Mouse (Mus musculus) CH12.LX (cell line): ENCODE measurements around the gene Hes1. TPM values are rescaled to one million over a fixed set of nuclear protein-coding genes. Genes with fewer than 3 reads are reported as not detected.

Experiments used
- DNase-seq: peaks from one replicate; pipeline ENCODE4 v3.0.0-alpha.2; 2013; ENCODE audit errors: extremely low read depth
- H3K27ac ChIP-seq: 2 replicates; pipeline ENCODE4 v1.5.1; 2012; ENCODE audit warnings: low read depth, mild to moderate bottlenecking, control low read depth, moderate library complexity; ENCODE audit not compliant: insufficient read depth
- H3K27me3 ChIP-seq: replicated peaks from 2 replicates; pipeline ENCODE3; 2012; ENCODE audit warnings: inconsistent platforms
- H3K36me3 ChIP-seq, 2 experiments: replicated peaks in 1 of 2; 2 replicates each; pipeline versions ENCODE3 to v1.6.1; 2012; ENCODE audit warnings: inconsistent platforms in 1 of 2, low read length in 1 of 2, mild to moderate bottlenecking in 1 of 2, mixed read lengths in 1 of 2, moderate library complexity in 1 of 2; ENCODE audit not compliant: control insufficient read depth in 1 of 2, insufficient read depth in 1 of 2
- H3K4me1 ChIP-seq, 2 experiments: 2 replicates each; pipeline ENCODE4 v1.6.1; 2012; ENCODE audit warnings: inconsistent platforms in 1 of 2, moderate library complexity in 1 of 2; ENCODE audit not compliant: insufficient read depth in 2 of 2, control insufficient read depth in 1 of 2
- H3K4me2 ChIP-seq: 2 replicates; pipeline ENCODE4 v1.6.1; 2012; ENCODE audit warnings: low read depth, mild to moderate bottlenecking, control low read depth; ENCODE audit not compliant: poor library complexity, insufficient read depth, severe bottlenecking
- H3K4me3 ChIP-seq, 3 experiments: fragments of 150-350 bp in 1 of 3; sonication (generic) in 1 of 3; replicated peaks in 1 of 3; 2 replicates each; pipeline versions ENCODE3 to v1.5.1; 2011 to 2012; ENCODE audit warnings: low read depth in 2 of 3, low read length in 2 of 3, mild to moderate bottlenecking in 2 of 3, moderate library complexity in 2 of 3, control low read depth in 1 of 3, improper control_type of control experiment in 1 of 3, inconsistent platforms in 1 of 3, mixed read lengths in 1 of 3; ENCODE audit not compliant: poor library complexity in 1 of 3
- H3K79me2 ChIP-seq: replicated peaks from 2 replicates; pipeline ENCODE4 v1.6.1; 2012; ENCODE audit warnings: mild to moderate bottlenecking, moderate library complexity; ENCODE audit not compliant: control insufficient read depth, poor library complexity, insufficient read depth, severe bottlenecking; ENCODE audit errors: extremely low read depth
- H3K9ac ChIP-seq: 2 replicates; pipeline ENCODE4 v1.6.1; 2012; ENCODE audit warnings: low read depth, mild to moderate bottlenecking, control low read depth, moderate library complexity; ENCODE audit not compliant: insufficient read depth
- H3K9me3 ChIP-seq: replicated peaks from 2 replicates; pipeline ENCODE3; 2012; ENCODE audit warnings: low read length, inconsistent platforms, mixed read lengths
- BHLHE40 ChIP-seq: IDR thresholded peaks from 2 replicates; pipeline ENCODE4 v1.6.1; 2011; ENCODE audit warnings: mild to moderate bottlenecking, low read depth, low read length, improper control_type of control experiment
- CHD2 ChIP-seq: IDR thresholded peaks from 2 replicates; pipeline ENCODE4 v1.6.1; 2011; ENCODE audit warnings: low read length, improper control_type of control experiment
- E2F4 ChIP-seq: IDR thresholded peaks from 2 replicates; pipeline ENCODE4 v1.6.1; 2011; ENCODE audit warnings: low read depth, low read length, improper control_type of control experiment; ENCODE audit not compliant: insufficient replicate concordance
- GABPA ChIP-seq: IDR thresholded peaks from 2 replicates; pipeline ENCODE4 v1.6.1; 2012; ENCODE audit warnings: low read depth, low read length, improper control_type of control experiment, inconsistent platforms; ENCODE audit not compliant: insufficient replicate concordance
- IRF4 ChIP-seq: IDR thresholded peaks from 2 replicates; pipeline ENCODE4 v1.6.1; 2014; ENCODE audit warnings: low read depth, mild to moderate bottlenecking, inconsistent platforms, low read length, improper control_type of control experiment
- JUND ChIP-seq: conservative IDR thresholded peaks from 2 replicates; pipeline ENCODE4 v1.6.1; 2011; ENCODE audit warnings: low read depth, low read length, improper control_type of control experiment
- KAT2A ChIP-seq: IDR thresholded peaks from 2 replicates; pipeline ENCODE4 v1.6.1; 2012; ENCODE audit warnings: low read length, improper control_type of control experiment, inconsistent platforms; ENCODE audit not compliant: insufficient replicate concordance
- MAFK ChIP-seq: IDR thresholded peaks from 2 replicates; pipeline ENCODE4 v1.6.1; 2011; ENCODE audit warnings: low read length, improper control_type of control experiment; ENCODE audit not compliant: insufficient replicate concordance
- MAX ChIP-seq: IDR thresholded peaks from 2 replicates; pipeline ENCODE4 v1.6.1; 2011; ENCODE audit warnings: low read length, improper control_type of control experiment
- MAZ ChIP-seq: IDR thresholded peaks from 2 replicates; pipeline ENCODE4 v1.6.1; 2012; ENCODE audit warnings: low read depth, mild to moderate bottlenecking, inconsistent platforms, low read length, improper control_type of control experiment, moderate library complexity
- NRF1 ChIP-seq: IDR thresholded peaks from 2 replicates; pipeline ENCODE4 v1.6.1; 2014; ENCODE audit warnings: low read depth, mild to moderate bottlenecking, inconsistent platforms, low read length, improper control_type of control experiment, moderate library complexity
- PAX5 ChIP-seq: IDR thresholded peaks from 2 replicates; pipeline ENCODE4 v1.6.1; 2012; ENCODE audit warnings: low read length, inconsistent platforms, mixed read lengths
- POLR2A ChIP-seq: IDR thresholded peaks from 2 replicates; pipeline ENCODE4 v1.6.1; 2011; ENCODE audit warnings: low read depth, mild to moderate bottlenecking, improper control_type of control experiment, low read length
- RAD21 ChIP-seq: IDR thresholded peaks from 2 replicates; pipeline ENCODE4 v1.6.1; 2011; ENCODE audit warnings: low read depth, mild to moderate bottlenecking, low read length, improper control_type of control experiment, moderate library complexity
- RCOR1 ChIP-seq: conservative IDR thresholded peaks from 2 replicates; pipeline ENCODE4 v1.6.1; 2012; ENCODE audit warnings: low read depth, mild to moderate bottlenecking, inconsistent platforms, low read length, improper control_type of control experiment
- SIN3A ChIP-seq: IDR thresholded peaks from 2 replicates; pipeline ENCODE4 v1.6.1; 2012; ENCODE audit warnings: low read length, improper control_type of control experiment, inconsistent platforms
- SMC3 ChIP-seq: IDR thresholded peaks from 2 replicates; pipeline ENCODE4 v1.6.1; 2011; ENCODE audit warnings: low read depth, low read length, improper control_type of control experiment
- TBP ChIP-seq: conservative IDR thresholded peaks from 2 replicates; pipeline ENCODE4 v1.6.1; 2011; ENCODE audit warnings: low read depth, low read length, improper control_type of control experiment
- UBTF ChIP-seq: IDR thresholded peaks from 2 replicates; pipeline ENCODE4 v1.6.1; 2012; ENCODE audit warnings: low read depth, mild to moderate bottlenecking, inconsistent platforms, low read length, improper control_type of control experiment, moderate library complexity
- ZC3H11A ChIP-seq: IDR thresholded peaks from 2 replicates; pipeline ENCODE4 v1.6.1; 2012; ENCODE audit warnings: low read depth, mild to moderate bottlenecking, inconsistent platforms, low read length, improper control_type of control experiment
- ZKSCAN1 ChIP-seq: IDR thresholded peaks from 2 replicates; pipeline ENCODE4 v1.6.1; 2012; ENCODE audit warnings: low read depth, inconsistent platforms, low read length, improper control_type of control experiment, borderline replicate concordance
- ZNF384 ChIP-seq: IDR thresholded peaks from 2 replicates; pipeline ENCODE4 v1.6.1; 2012; ENCODE audit warnings: low read depth, low read length, improper control_type of control experiment, inconsistent platforms
- dilution Hi-C: fragments of 300-500 bp; cut with MboI; formaldehyde crosslinking; loops from 2 replicates; pipeline ENCODE4 v1.14.3; 2020; ENCODE audit warnings: low sequenced_read_pairs; ENCODE audit not compliant: extremely low pct_unique_long_range_greater_than_20kb, extremely low pct_ligation_motif_present
- in situ Hi-C: fragments of 300-500 bp; cut with MboI; formaldehyde crosslinking; loops from 3 replicates; pipeline ENCODE4 v1.14.3; 2019; ENCODE audit warnings: low sequenced_read_pairs, low pct_ligation_motif_present, low pct_unique_long_range_greater_than_20kb, mixed read lengths
- polyA plus RNA-seq: library from polyadenylated mRNA; unstranded; fragments of >175 nt; gene quantifications from 2 replicates; pipeline ENCODE4 v1.2.1, GENCODE M21; 2012; ENCODE audit warnings: low read depth; ENCODE audit not compliant: insufficient read length
- total RNA-seq, 2 experiments: library from RNA; depleted of rRNA; stranded (reverse); fragments of 300-350 nt in 1 of 2; fragments of >200 nt in 1 of 2; gene quantifications; 2 replicates each; pipeline ENCODE4 v1.2.3; 2012 to 2014

Hes1 gene
- total and polyA plus RNA-seq, 3 experiments: 1.4 to 3.6 (median 1.6) TPM

GRCm38 (mm10) chr16:30055361-30055889, 8.8 kb upstream of the Hes1 start:
- dilution Hi-C loops: no loop called here
- H3K9me3 ChIP-seq: no peaks in the 10 kb centered on the region
- no peak for DNase-seq
- H3K27me3 ChIP-seq: peaks cover 41% of the 10 kb centered on the region
- no peaks in the 10 kb centered on the region; a peak in 1 of 4 replicates for H3K4me1 ChIP-seq
- no peaks in the 10 kb centered on the region for H3K36me3 ChIP-seq
- no peak overlapping the region for H3K27ac ChIP-seq
- TF ChIP-seq KAT2A (no peak), RCOR1 (no peak), SMC3 (no peak), RAD21 (no peak), ZKSCAN1 (no peak), MAZ (no peak), IRF4 (no peak), CHD2 (no peak), UBTF (no peak), POLR2A (no peak), PAX5 (no peak), BHLHE40 (no peak), GABPA (no peak), MAX (no peak), TBP (no peak), ZNF384 (no peak), ZC3H11A (no peak), NRF1 (no peak)
- no peak overlapping the region for H3K4me2 ChIP-seq
- in situ Hi-C loops: no loop called here
- no peak overlapping the region for H3K4me3 ChIP-seq
- no peaks in the 10 kb centered on the region for H3K79me2 ChIP-seq
- H3K9ac ChIP-seq: no peak overlapping the region

- dilution Hi-C loops (no loop called here), in situ Hi-C loops (no loop called here)
- no peaks in the 10 kb centered on the region for H3K4me1 ChIP-seq
- H3K27me3 ChIP-seq: peaks cover 46% of the 10 kb centered on the region
- H3K9me3 ChIP-seq: no peaks in the 10 kb centered on the region
- H3K9ac ChIP-seq: no peak overlapping the region
- no peaks in the 10 kb centered on the region for H3K36me3 ChIP-seq
- no peak overlapping the region for H3K4me3 ChIP-seq
- TF ChIP-seq ZKSCAN1 (no peak), MAFK (no peak), E2F4 (no peak), POLR2A (no peak), SIN3A (no peak), GABPA (no peak), JUND (no peak), RCOR1 (no peak), CHD2 (no peak), NRF1 (no peak)
- no peak overlapping the region for H3K27ac ChIP-seq
- DNase-seq: no peak
- no peaks in the 10 kb centered on the region for H3K79me2 ChIP-seq
- no peak overlapping the region for H3K4me2 ChIP-seq
Measured at GRCm38 (mm10) chr16:30055927-30056326, 8.3 kb upstream of the Hes1 start.
